Mouse (Mus musculus) adrenal gland, postnatal 36 days (tissue): ENCODE measurements around the gene Ces1b. TPM values are rescaled to one million over a fixed set of nuclear protein-coding genes. Genes with fewer than 3 reads are reported as not detected.

Experiments used
- DNase-seq, 2 experiments: peaks; one replicate each; pipeline ENCODE4 v3.0.0; 2021; ENCODE audit warnings: mixed read lengths in 1 of 2
- total RNA-seq, 2 experiments: library from RNA; stranded (reverse); gene quantifications; 2 replicates each; pipeline ENCODE4 v1.2.3; 2021

Ces1b gene
- total RNA-seq, 2 experiments from 2014 or later, result not detected

DNA sequence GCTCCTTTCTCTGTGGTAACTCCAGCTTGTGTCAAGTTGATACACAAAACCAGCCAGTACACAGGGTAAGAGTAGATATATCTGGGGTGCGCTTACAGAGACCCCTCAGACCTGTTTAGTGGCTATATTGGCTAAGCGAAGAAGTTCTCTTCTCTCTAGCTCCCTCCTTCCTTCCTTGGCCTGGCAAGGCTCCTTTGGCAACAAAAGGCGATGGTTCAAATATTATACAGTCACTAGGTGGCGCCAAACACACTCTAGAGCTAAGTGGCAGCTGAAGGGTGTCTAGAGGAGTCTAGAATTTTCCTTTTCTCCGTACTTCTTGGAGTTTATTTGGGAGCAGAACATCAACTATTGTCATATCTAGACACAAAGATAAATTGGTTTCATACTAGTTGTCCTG lies 69.5 kb downstream of the Ces1b start:
- DNase-seq, result peak; percentile 31 to 40

Other genes with a start within 250 kb of the Ces1b start
- 10 to 100 TPM in 1 of 2 experiments, 1 to 10 TPM in 1; 2.7 to 24.5 TPM for gene Lpcat2, start 224.7 kb downstream of the Ces1b start, total RNA-seq
- 1 to 10 TPM in 1 of 2 experiments, not detected in 1; 3.5 TPM for gene Capns2, start 178.6 kb downstream of the Ces1b start, total RNA-seq
- gene Slc6a2, start 119.9 kb downstream of the Ces1b start, total RNA-seq, result 10 to 100 TPM in 1 of 2 experiments, 1 to 10 TPM in 1; 9.9 to 13.1 TPM
- not detected for gene Ces1a, start 31.8 kb downstream of the Ces1b start, total RNA-seq
- under 1 TPM in 1 of 2 experiments, not detected in 1; 0.76 TPM for gene Ces1c, start 51.3 kb upstream of the Ces1b start, total RNA-seq
- 100 to 1,000 TPM; 219 to 245 TPM for gene Ces1d, start 117.8 kb upstream of the Ces1b start, total RNA-seq
- gene Ces1e, start 149.6 kb upstream of the Ces1b start, total RNA-seq, result not detected
- 10 to 100 TPM; 10.7 to 19.4 TPM for gene Ces1f, start 199.7 kb upstream of the Ces1b start, total RNA-seq